ENCODE assay signal across 8 mouse cellular contexts in the genomic region with DNA sequence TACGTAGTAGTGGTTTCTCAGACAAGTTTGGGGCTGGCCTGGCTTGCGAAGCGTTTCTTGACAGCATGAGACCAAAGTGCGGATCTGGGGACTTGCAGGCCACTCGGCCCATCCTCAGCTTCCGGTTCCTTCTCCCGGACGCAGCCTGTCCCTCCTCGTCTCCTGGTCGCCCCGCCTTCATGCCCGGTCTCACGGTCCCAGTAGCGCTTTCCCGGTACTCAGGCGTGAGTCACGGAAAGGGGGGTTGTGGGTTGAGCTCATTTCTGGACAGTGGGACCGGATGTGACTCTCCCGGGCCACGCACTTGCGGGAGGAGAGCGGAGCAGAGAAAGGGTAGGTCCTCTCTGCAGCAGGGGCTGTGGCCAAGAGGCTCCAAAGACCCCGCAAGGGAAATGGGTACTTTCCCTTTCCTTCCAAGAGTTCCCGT. TPM values are rescaled to one million over a fixed set of nuclear protein-coding genes. Genes with fewer than 3 reads are reported as not detected.
DNase-seq lines count a peak whose midpoint lies in the region; ATAC-seq lines count a peak whose summit lies in the region.

TSS of gene Cfap126 (plus strand) at position 46 of the 427 bp plus-strand sequence.

- peak within 1 kb of the TSS; percentile 57 for H3K4me3 ChIP-seq in intestine, embryonic 16.5 days (ENCODE audit: low read length)
- H3K4me3 ChIP-seq in midbrain, embryonic 10.5 days = peak within 1 kb of the TSS; percentile 64

- no peaks in the 10 kb centered on the region for H3K36me3 ChIP-seq in intestine, embryonic 16.5 days (ENCODE audit: control insufficient read depth, insufficient read depth, low read length)
- H3K36me3 ChIP-seq in midbrain, embryonic 10.5 days = no peaks in the 10 kb centered on the region

- H3K4me2 ChIP-seq in intestine, embryonic 16.5 days (ENCODE audit: low read depth, low read length) = peak within 1 kb of the TSS; percentile 57

- peak within 1 kb of the TSS; percentile 79 for H3K9ac ChIP-seq in intestine, embryonic 16.5 days (ENCODE audit: low read depth, low read length)

- intact Hi-C loops in left cerebral cortex, postnatal 4 days (cut with DNase I) = no loop called here

- H3K9me3 ChIP-seq in intestine, embryonic 16.5 days (ENCODE audit: control insufficient read depth, low read length) = no peaks in the 10 kb centered on the region
- no peaks in the 10 kb centered on the region for H3K9me3 ChIP-seq in midbrain, embryonic 10.5 days (replicated peaks)

- WGBS in intestine, embryonic 16.5 days = 2% methylated on average over 24 of the region's 24 CpGs
- under 1% methylated on average over 24 of the region's 24 CpGs for WGBS in midbrain, embryonic 10.5 days

- DNase-seq in adrenal gland, adult 18-20 months (ENCODE audit: low spot score in 2 of 2) = peak; percentile 79 to 85
- DNase-seq in embryo, embryonic 11 days = peak; percentile 82
- DNase-seq in gonadal fat pad, adult 2 months (ENCODE audit: low read depth) = no peak
- peak; percentile 60 for DNase-seq in left cerebral cortex, postnatal 4 days
- peak; percentile 85 for DNase-seq in midbrain, embryonic 10.5 days (ENCODE audit: low spot score)
- peak; percentile 32 for DNase-seq in right cerebral cortex, postnatal 4 days
- peak; percentile 68 to 73 for DNase-seq in urinary bladder, postnatal 4 days (ENCODE audit: low spot score in 2 of 2)

- H3K27me3 ChIP-seq in intestine, embryonic 16.5 days (replicated peaks; ENCODE audit: control insufficient read depth, insufficient read depth, low read length) = no peaks in the 10 kb centered on the region
- peaks cover 4% of the 10 kb centered on the region; the same call in 1 of the 2 replicates for H3K27me3 ChIP-seq in midbrain, embryonic 10.5 days (ENCODE audit: low read depth, poor library complexity, severe bottlenecking)

- ATAC-seq in intestine, embryonic 16.5 days = peak; percentile 66

- peaks cover 7% of the 10 kb centered on the region for H3K4me1 ChIP-seq in intestine, embryonic 16.5 days (ENCODE audit: control insufficient read depth, insufficient read depth, low read length)
- H3K4me1 ChIP-seq in midbrain, embryonic 10.5 days = peaks cover 35% of the 10 kb centered on the region

- H3K27ac ChIP-seq in intestine, embryonic 16.5 days (ENCODE audit: low read length) = peak within 1 kb of the TSS; percentile 89
- peak within 1 kb of the TSS; percentile 90 for H3K27ac ChIP-seq in midbrain, embryonic 10.5 days (replicated peaks)

RNA-seq across cellular contexts. Expression of gene Cfap126, which starts in this region (rescaled TPM):
- 1 to 10 TPM; 3.0 to 4.2 TPM for total RNA-seq in adrenal gland, adult 18-20 months (2021)
- polyA plus RNA-seq in gonadal fat pad, adult 2 months (2012; rRNA removed) = 12.0 and 21.2 TPM in 2 replicates
- 1.6 and 2.1 TPM in 2 replicates for polyA plus RNA-seq in intestine, embryonic 16.5 days (2015; fragmentation: Nextera tagmentation; extraction: Ambion mirVana)
- total RNA-seq in left cerebral cortex, postnatal 4 days (2021) = 1 to 10 TPM in 1 of 2 experiments, under 1 TPM in 1; 0.91 to 1.6 TPM
- polyA plus RNA-seq in midbrain, embryonic 10.5 days (2016; fragmentation: Nextera tagmentation; extraction: Ambion mirVana) = 2.8 and 2.9 TPM in 2 replicates
